Mouse (Mus musculus): ENCODE data around the gene Zfp398. TPM values are rescaled to one million over a fixed set of nuclear protein-coding genes. Genes with fewer than 3 reads are reported as not detected.
"Not testable (repeated sequence)": the region's sequence is repeated elsewhere in the genome, so short reads cannot be mapped to it uniquely, and the experiment has no call there.

Zfp398 gene
- polyA plus RNA-seq, 1 experiment from 2014 or later, result 2.2 TPM

GRCm38 (mm10) chr6:47857729-47858128 is 22.3 kb downstream of the Zfp398 start:
- peaks cover 23% of the 10 kb centered on the region for H3K36me3 ChIP-seq
- 81% methylated on average over 3 of the region's 3 CpGs for WGBS (ENCODE audit: insufficient replicate concordance)
- not testable (repeated sequence) for H3K4me2 ChIP-seq; H3K9me3 ChIP-seq (replicated peaks); H3K9ac ChIP-seq; H3K4me3 ChIP-seq (replicated peaks); H3K27ac ChIP-seq; ATAC-seq (ENCODE audit: low read depth); H3K4me1 ChIP-seq (replicated peaks); DNase-seq; H3K27me3 ChIP-seq

- no peaks in the 10 kb centered on the region for H3K27me3 ChIP-seq
- 73% methylated on average over 5 of the region's 5 CpGs for WGBS (ENCODE audit: insufficient replicate concordance)
- no peaks in the 10 kb centered on the region for H3K9me3 ChIP-seq (replicated peaks)
- H3K4me3 ChIP-seq (replicated peaks), result no peak overlapping the region
- DNase-seq, result no peak
- H3K4me2 ChIP-seq, result no peak overlapping the region
- ATAC-seq (ENCODE audit: low read depth), result no peak
- H3K27ac ChIP-seq, result no peak overlapping the region
- no peak overlapping the region for H3K9ac ChIP-seq
- H3K36me3 ChIP-seq, result 0 out of 2 replicates have a peak, but pooled peaks cover 5% of the 10 kb centered on the region
- H3K4me1 ChIP-seq (replicated peaks), result peaks cover 10% of the 10 kb centered on the region
Observed at GRCm38 (mm10) chr6:47872266-47872665, 36.8 kb downstream of the Zfp398 start.

- 3% methylated on average over 9 of the region's 9 CpGs for WGBS (ENCODE audit: insufficient replicate concordance)
- Histone ChIP-seq H3K36me3 (peaks cover 21% of the 10 kb centered on the region), H3K4me3 (replicated peaks) (peak within 1 kb of the TSS; percentile 86), H3K9me3 (replicated peaks) (no peaks in the 10 kb centered on the region), H3K9ac (peak within 1 kb of the TSS; percentile 93), H3K4me1 (replicated peaks) (peaks cover 30% of the 10 kb centered on the region), H3K27ac (peak within 1 kb of the TSS; percentile 94), H3K4me2 (peak within 1 kb of the TSS; percentile 89), H3K27me3 (no peaks in the 10 kb centered on the region)
- ATAC-seq (ENCODE audit: low read depth), result no peak
- no peak for DNase-seq
Observed at GRCm38 (mm10) chr6:47877058-47877457, 41.6 kb downstream of the Zfp398 start, which contains the start of gene Zfp282. TSS of gene Zfp282 (plus strand) at chr6:47877204.

GRCm38 (mm10) chr6:47877461-47878132 is 42.1 kb downstream of the Zfp398 start:
- DNase-seq (peak; percentile 86), ATAC-seq (ENCODE audit: low read depth) (peak; percentile 94)
- 1% methylated on average over 70 of the region's 71 CpGs for WGBS (ENCODE audit: insufficient replicate concordance)
- Histone ChIP-seq H3K9ac (peak overlapping the region; percentile 93), H3K4me3 (replicated peaks) (peak overlapping the region; percentile 86), H3K4me1 (replicated peaks) (peaks cover 30% of the 10 kb centered on the region), H3K27ac (peak overlapping the region; percentile 94), H3K27me3 (no peaks in the 10 kb centered on the region), H3K9me3 (replicated peaks) (no peaks in the 10 kb centered on the region), H3K36me3 (peaks cover 25% of the 10 kb centered on the region), H3K4me2 (peak overlapping the region; percentile 89)

GRCm38 (mm10) chr6:47878133-47878514 is 42.7 kb downstream of the Zfp398 start:
- peak overlapping the region; percentile 93 for H3K9ac ChIP-seq
- peak overlapping the region; percentile 89 for H3K4me2 ChIP-seq
- peaks cover 27% of the 10 kb centered on the region for H3K36me3 ChIP-seq
- no peaks in the 10 kb centered on the region for H3K9me3 ChIP-seq (replicated peaks)
- DNase-seq (no peak), ATAC-seq (ENCODE audit: low read depth) (no peak)
- H3K27me3 ChIP-seq, result no peaks in the 10 kb centered on the region
- H3K27ac ChIP-seq, result peak overlapping the region; percentile 94
- H3K4me1 ChIP-seq (replicated peaks), result peaks cover 30% of the 10 kb centered on the region
- 2% methylated on average over 11 of the region's 11 CpGs for WGBS (ENCODE audit: insufficient replicate concordance)
- peak overlapping the region; percentile 86 for H3K4me3 ChIP-seq (replicated peaks)

GRCm38 (mm10) chr6:47878593-47878992 is 43.1 kb downstream of the Zfp398 start:
- peaks cover 32% of the 10 kb centered on the region for H3K36me3 ChIP-seq
- no peak for ATAC-seq (ENCODE audit: low read depth)
- peak overlapping the region; percentile 89 for H3K4me2 ChIP-seq
- peaks cover 30% of the 10 kb centered on the region for H3K4me1 ChIP-seq (replicated peaks)
- H3K9ac ChIP-seq, result peak overlapping the region; percentile 93
- no peaks in the 10 kb centered on the region for H3K27me3 ChIP-seq
- no peaks in the 10 kb centered on the region for H3K9me3 ChIP-seq (replicated peaks)
- 41% methylated on average over 3 of the region's 3 CpGs for WGBS (ENCODE audit: insufficient replicate concordance)
- DNase-seq, result no peak
- 0 out of 2 replicates have a peak overlapping the region, but pooled peaks have one; percentile 94 for H3K27ac ChIP-seq
- H3K4me3 ChIP-seq (replicated peaks), result peak overlapping the region; percentile 86

- ATAC-seq (ENCODE audit: low read depth), result no peak
- Histone ChIP-seq H3K4me3 (replicated peaks) (peak overlapping the region; percentile 86; the same call in 1 of the 2 replicates), H3K4me1 (replicated peaks) (peaks cover 30% of the 10 kb centered on the region), H3K4me2 (peak overlapping the region; percentile 89), H3K27ac (no peak overlapping the region), H3K27me3 (no peaks in the 10 kb centered on the region), H3K9ac (peak overlapping the region; percentile 93; the same call in 1 of the 2 replicates), H3K36me3 (peaks cover 36% of the 10 kb centered on the region), H3K9me3 (replicated peaks) (no peaks in the 10 kb centered on the region)
- 65% methylated on average over 4 of the region's 4 CpGs for WGBS (ENCODE audit: insufficient replicate concordance)
- DNase-seq, result no peak
Observed at GRCm38 (mm10) chr6:47879049-47879716, 43.7 kb downstream of the Zfp398 start.

- Histone ChIP-seq H3K9ac (no peak overlapping the region), H3K4me1 (replicated peaks) (peaks cover 30% of the 10 kb centered on the region), H3K27me3 (no peaks in the 10 kb centered on the region), H3K36me3 (peaks cover 45% of the 10 kb centered on the region), H3K4me2 (no peak overlapping the region), H3K9me3 (replicated peaks) (no peaks in the 10 kb centered on the region), H3K4me3 (replicated peaks) (no peak overlapping the region), H3K27ac (no peak overlapping the region)
- no peak for DNase-seq
- 90% methylated on average over 10 of the region's 10 CpGs for WGBS (ENCODE audit: insufficient replicate concordance)
- ATAC-seq (ENCODE audit: low read depth), result no peak
Observed at GRCm38 (mm10) chr6:47880166-47880565, 44.7 kb downstream of the Zfp398 start.

GRCm38 (mm10) chr6:47888812-47889383 is 53.4 kb downstream of the Zfp398 start:
- no peak overlapping the region for H3K4me2 ChIP-seq
- WGBS (ENCODE audit: insufficient replicate concordance), result 69% methylated on average over 8 of the region's 8 CpGs
- H3K9ac ChIP-seq, result no peak overlapping the region
- ATAC-seq (ENCODE audit: low read depth) (no peak), DNase-seq (no peak)
- no peaks in the 10 kb centered on the region for H3K27me3 ChIP-seq
- H3K4me1 ChIP-seq (replicated peaks), result no peaks in the 10 kb centered on the region
- peaks cover 66% of the 10 kb centered on the region for H3K36me3 ChIP-seq
- H3K4me3 ChIP-seq (replicated peaks), result no peak overlapping the region
- H3K9me3 ChIP-seq (replicated peaks), result no peaks in the 10 kb centered on the region
- H3K27ac ChIP-seq, result no peak overlapping the region

GRCm38 (mm10) chr6:47899416-47899815 is 64.0 kb downstream of the Zfp398 start:
- H3K4me1 ChIP-seq (replicated peaks), result no peaks in the 10 kb centered on the region
- no peak overlapping the region for H3K27ac ChIP-seq
- DNase-seq (no peak), ATAC-seq (ENCODE audit: low read depth) (no peak)
- no peak overlapping the region for H3K4me2 ChIP-seq
- WGBS (ENCODE audit: insufficient replicate concordance), result 84% methylated on average over 6 of the region's 6 CpGs
- H3K36me3 ChIP-seq, result peaks cover 63% of the 10 kb centered on the region
- H3K9ac ChIP-seq, result no peak overlapping the region
- H3K4me3 ChIP-seq (replicated peaks), result no peak overlapping the region
- no peaks in the 10 kb centered on the region for H3K27me3 ChIP-seq
- no peaks in the 10 kb centered on the region for H3K9me3 ChIP-seq (replicated peaks)

- H3K9me3 ChIP-seq (replicated peaks), result peaks cover 6% of the 10 kb centered on the region; the same call in 1 of the 2 replicates
- 76% methylated on average over 4 of the region's 4 CpGs for WGBS (ENCODE audit: insufficient replicate concordance)
- no peak for DNase-seq
Observed at GRCm38 (mm10) chr6:47903587-47903986, 68.1 kb downstream of the Zfp398 start.

More at GRCm38 (mm10) chr6:47903587-47903986, 68.1 kb downstream of the Zfp398 start:
- no peak for ATAC-seq (ENCODE audit: low read depth)
- H3K27me3 ChIP-seq, result no peaks in the 10 kb centered on the region
- peaks cover 77% of the 10 kb centered on the region for H3K36me3 ChIP-seq
- no peak overlapping the region for H3K4me2 ChIP-seq
- no peak overlapping the region for H3K9ac ChIP-seq
- no peak overlapping the region for H3K4me3 ChIP-seq (replicated peaks)
- H3K4me1 ChIP-seq (replicated peaks), result no peaks in the 10 kb centered on the region
- no peak overlapping the region for H3K27ac ChIP-seq

Measured in liver, embryonic 13.5 days (tissue).